Mouse (Mus musculus) testis, adult 2 months (tissue): ENCODE results near the gene Thada. TPM values are rescaled to one million over a fixed set of nuclear protein-coding genes. Genes with fewer than 3 reads are reported as not detected.

Source experiments
- H3K27ac ChIP-seq: fragments of 200-500 bp; 2 replicates; pipeline ENCODE4 v1.5.1; 2012; ENCODE audit warnings: low read depth, low read length; ENCODE audit not compliant: control insufficient read depth, insufficient read depth
- H3K27me3 ChIP-seq: fragments of 200-500 bp; 2 replicates; pipeline ENCODE4 v1.6.1; 2012; ENCODE audit warnings: mild to moderate bottlenecking, low read length, moderate library complexity; ENCODE audit not compliant: control insufficient read depth, insufficient read depth
- H3K36me3 ChIP-seq: fragments of 200-500 bp; 2 replicates; pipeline ENCODE4 v1.6.1; 2012; ENCODE audit warnings: mild to moderate bottlenecking, low read length; ENCODE audit not compliant: control insufficient read depth, insufficient read depth
- H3K4me1 ChIP-seq: fragments of 200-500 bp; 2 replicates; pipeline ENCODE4 v1.6.1; 2012; ENCODE audit warnings: low read length; ENCODE audit not compliant: control insufficient read depth, insufficient read depth
- H3K4me3 ChIP-seq: fragments of 200-500 bp; 2 replicates; pipeline ENCODE4 v1.5.1; 2012; ENCODE audit warnings: low read depth, mild to moderate bottlenecking, low read length, moderate library complexity, mixed read lengths; ENCODE audit not compliant: control insufficient read depth
- CTCF ChIP-seq: fragments of 200-500 bp; IDR thresholded peaks from 2 replicates; pipeline ENCODE4 v1.5.1; 2012; ENCODE audit warnings: low read depth, mild to moderate bottlenecking, inconsistent platforms, low read length, moderate library complexity; ENCODE audit not compliant: control insufficient read depth, insufficient read depth, insufficient replicate concordance
- POLR2A ChIP-seq: fragments of 200-500 bp; IDR thresholded peaks from 2 replicates; pipeline ENCODE4 v1.6.1; 2012; ENCODE audit warnings: low read depth, mild to moderate bottlenecking, inconsistent platforms, low read length, moderate library complexity; ENCODE audit not compliant: control insufficient read depth
- polyA plus RNA-seq: library from polyadenylated mRNA; depleted of rRNA; stranded (reverse); fragments of >200 nt; gene quantifications from 2 replicates; pipeline ENCODE4 v1.2.3, GENCODE M21; 2012

Thada gene
- polyA plus RNA-seq, 1 experiment = 15.8 TPM

- no peak overlapping the region for H3K4me3 ChIP-seq
- H3K4me1 ChIP-seq = peaks cover 5% of the 10 kb centered on the region
- H3K36me3 ChIP-seq = no peaks in the 10 kb centered on the region
- no peak overlapping the region for H3K27ac ChIP-seq
- H3K27me3 ChIP-seq = no peaks in the 10 kb centered on the region
- TF ChIP-seq POLR2A = no peak
- no peak for TF ChIP-seq CTCF
Observed at GRCm38 (mm10) chr17:84162211-84162760, 303.7 kb downstream of the Thada start.

DNA sequence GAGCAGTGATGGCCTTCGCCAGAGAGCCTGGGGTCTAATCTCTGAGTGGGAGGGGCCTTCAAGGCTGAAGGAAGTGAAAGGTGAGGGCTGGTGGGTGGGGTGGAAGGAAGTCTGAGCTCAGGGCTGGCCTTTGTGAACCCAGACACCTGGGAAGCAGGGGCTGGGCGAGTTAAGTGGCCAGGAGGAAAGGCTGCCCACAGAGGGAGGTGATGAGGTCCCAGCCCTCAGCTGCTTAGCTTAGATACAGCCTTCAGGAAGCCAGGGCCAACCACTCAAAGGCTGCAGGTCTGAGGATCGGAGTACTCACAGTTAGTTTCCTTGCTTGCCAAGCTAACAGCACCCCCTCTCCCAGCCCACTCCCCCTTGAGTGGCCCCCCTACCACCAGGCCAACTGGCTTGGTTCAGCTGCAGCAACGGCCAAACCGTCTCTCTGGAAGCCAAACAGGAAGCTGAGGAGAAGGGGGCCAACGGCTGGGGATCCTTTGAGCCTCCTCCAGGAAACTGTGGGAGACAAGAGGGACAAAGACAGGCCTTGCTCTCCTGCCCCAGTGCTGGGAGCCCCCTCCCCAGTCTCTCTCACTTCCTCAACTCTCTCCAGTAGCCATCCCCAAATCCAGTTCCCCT is 304.7 kb downstream of the Thada start:
- Histone ChIP-seq H3K27me3 (no peaks in the 10 kb centered on the region), H3K4me3 (no peak overlapping the region), H3K4me1 (peaks cover 5% of the 10 kb centered on the region), H3K36me3 (no peaks in the 10 kb centered on the region), H3K27ac (no peak overlapping the region)
- TF ChIP-seq POLR2A (no peak), CTCF (no peak)

DNA sequence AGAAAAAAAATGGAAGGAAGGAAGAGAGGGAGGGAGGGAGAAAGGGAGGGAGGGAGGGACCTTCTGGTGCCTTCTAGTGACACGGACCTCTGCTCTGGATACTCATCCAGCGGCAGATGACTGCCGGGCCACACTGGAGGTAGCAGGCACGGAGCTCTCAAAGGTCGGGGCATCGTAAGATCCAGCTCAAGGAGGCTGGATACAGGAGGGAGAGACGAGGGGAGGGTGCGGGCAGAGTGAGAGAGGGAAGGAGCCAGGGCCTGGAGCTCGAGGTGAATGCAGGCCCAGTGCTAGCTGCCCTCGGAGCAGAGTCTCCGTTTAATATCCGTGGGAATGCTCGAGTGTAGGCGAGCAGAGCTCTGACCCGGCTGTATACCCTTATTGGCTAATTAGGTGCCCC is 307.1 kb downstream of the Thada start:
- no peaks in the 10 kb centered on the region for H3K36me3 ChIP-seq
- H3K4me1 ChIP-seq = peaks cover 2% of the 10 kb centered on the region

DNA sequence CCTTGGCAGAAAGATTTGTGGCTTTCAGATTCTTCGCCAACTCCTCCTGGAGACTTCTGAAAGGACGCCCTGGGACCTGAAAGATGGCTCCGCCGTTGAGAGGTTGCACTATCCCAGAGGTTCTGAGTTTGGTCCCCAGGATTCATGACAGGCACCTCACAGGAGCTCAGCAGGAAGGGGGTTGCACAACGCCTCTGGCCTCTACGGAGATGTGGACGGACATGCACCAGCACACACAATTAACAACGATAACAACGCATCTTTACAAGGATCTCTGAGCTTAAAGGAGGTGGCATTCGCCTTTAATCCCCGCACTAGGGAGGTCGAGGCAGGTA is 307.6 kb downstream of the Thada start:
- no peaks in the 10 kb centered on the region for H3K27me3 ChIP-seq
- TF ChIP-seq POLR2A = no peak
- TF ChIP-seq CTCF = no peak
- H3K36me3 ChIP-seq = no peaks in the 10 kb centered on the region
- H3K4me1 ChIP-seq = no peaks in the 10 kb centered on the region
- H3K4me3 ChIP-seq = no peak overlapping the region
- H3K27ac ChIP-seq = no peak overlapping the region

More for the DNA sequence above, 307.1 kb downstream of the Thada start:
- no peaks in the 10 kb centered on the region for H3K27me3 ChIP-seq
- TF ChIP-seq POLR2A = no peak
- TF ChIP-seq CTCF = no peak
- no peak overlapping the region for H3K27ac ChIP-seq
- H3K4me3 ChIP-seq = no peak overlapping the region

DNA sequence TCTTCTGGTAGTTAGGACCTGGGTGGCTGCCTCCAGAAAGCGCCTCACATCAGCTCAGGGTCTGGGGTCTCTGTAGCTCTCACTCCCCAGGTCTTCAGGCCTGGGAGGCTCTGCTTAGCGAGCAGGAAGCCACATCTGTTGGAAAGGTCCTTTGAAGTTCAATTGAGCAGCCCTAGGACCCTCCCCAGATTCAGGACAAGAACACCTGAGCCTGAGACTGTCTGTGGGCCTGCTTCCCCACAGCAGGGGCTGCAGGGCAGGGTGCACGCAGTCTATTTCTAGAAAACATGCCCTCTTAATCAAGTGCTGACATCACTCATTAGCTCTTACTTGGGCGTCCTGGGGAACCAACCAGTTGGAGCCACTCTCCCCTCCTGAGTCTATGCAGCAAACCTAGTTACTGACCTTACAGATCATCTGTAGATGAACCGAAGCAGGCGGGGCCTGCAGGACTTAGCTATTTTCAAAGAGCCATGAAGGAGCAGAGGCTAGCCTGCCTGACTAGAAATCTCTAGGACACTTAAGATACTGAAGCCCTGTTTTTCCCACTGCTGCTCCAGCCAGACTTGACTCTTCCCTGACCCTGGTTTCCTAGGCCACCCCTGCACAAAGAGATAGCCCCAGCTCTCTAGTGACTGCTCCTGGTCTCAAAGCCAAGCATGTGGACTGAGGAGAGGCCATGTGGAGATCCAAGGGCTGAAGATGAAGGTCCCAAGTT is 308.1 kb downstream of the Thada start:
- no peak for TF ChIP-seq POLR2A
- Histone ChIP-seq H3K4me1 (no peaks in the 10 kb centered on the region), H3K36me3 (no peaks in the 10 kb centered on the region), H3K27ac (no peak overlapping the region), H3K4me3 (no peak overlapping the region), H3K27me3 (no peaks in the 10 kb centered on the region)

DNA sequence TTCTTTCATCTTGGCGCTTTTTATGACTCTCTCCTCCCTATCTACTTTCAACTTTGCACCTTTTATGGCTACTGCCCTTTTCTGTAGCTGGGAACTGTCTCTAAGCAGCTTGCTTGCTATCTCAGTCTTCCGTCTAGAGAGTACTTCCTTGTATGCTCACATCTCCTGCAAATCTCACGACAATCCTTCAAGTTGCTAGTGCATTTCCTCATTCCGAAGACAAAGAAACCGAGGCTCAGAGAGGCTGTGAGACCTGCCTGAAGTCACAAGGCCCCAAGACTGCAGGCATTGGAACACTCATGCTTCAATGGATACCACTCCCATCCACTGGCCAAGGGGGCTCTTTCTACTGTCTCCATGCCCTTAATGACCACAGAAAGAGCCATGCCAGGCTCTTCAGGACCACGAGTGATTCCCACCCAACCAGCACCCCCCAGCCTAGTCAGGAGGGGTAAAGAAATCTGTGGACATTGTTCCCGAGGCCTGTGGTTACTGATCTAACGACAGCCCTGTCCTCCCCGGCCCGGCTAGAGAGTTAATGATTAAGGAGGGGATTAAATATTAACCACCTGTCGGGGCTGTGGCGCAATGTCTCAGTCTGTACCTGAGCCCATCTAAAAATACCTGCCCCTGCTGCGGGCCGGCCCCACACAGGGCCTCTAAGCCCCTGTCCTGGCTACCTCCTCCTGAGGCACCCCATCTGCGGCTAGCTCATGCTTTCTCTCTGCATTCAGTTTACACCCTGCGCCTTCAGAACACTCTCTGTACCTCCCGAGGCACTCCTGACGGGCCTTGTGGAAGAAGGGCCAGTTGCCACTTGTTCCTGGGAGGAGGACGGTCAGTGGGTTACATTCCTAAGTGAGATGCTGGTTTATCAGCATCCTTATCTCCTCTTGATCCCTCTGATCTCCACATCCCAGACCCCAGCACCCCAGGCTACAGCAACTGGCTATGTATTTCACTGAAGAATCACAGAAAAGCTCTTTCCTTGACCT is 309.0 kb downstream of the Thada start:
- H3K36me3 ChIP-seq = no peaks in the 10 kb centered on the region
- no peaks in the 10 kb centered on the region for H3K27me3 ChIP-seq
- H3K4me3 ChIP-seq = no peak overlapping the region
- H3K27ac ChIP-seq = no peak overlapping the region
- TF ChIP-seq CTCF = no peak
- no peak for TF ChIP-seq POLR2A
- H3K4me1 ChIP-seq = no peaks in the 10 kb centered on the region; the same call in 1 of the 2 replicates

GRCm38 (mm10) chr17:84156227-84156573 is 309.8 kb downstream of the Thada start:
- Histone ChIP-seq H3K4me1 (no peaks in the 10 kb centered on the region; the same call in 1 of the 2 replicates), H3K27me3 (no peaks in the 10 kb centered on the region), H3K27ac (no peak overlapping the region), H3K4me3 (no peak overlapping the region), H3K36me3 (no peaks in the 10 kb centered on the region)
- no peak for TF ChIP-seq CTCF
- TF ChIP-seq POLR2A = no peak
